Mouse (Mus musculus) hindbrain, embryonic 14.5 days (tissue): ENCODE results near the gene AC131692.1. TPM values are rescaled to one million over a fixed set of nuclear protein-coding genes. Genes with fewer than 3 reads are reported as not detected.

Experiments used
- ATAC-seq: fragments of 200-750 bp; cut with Nextera tagmentation; 2 replicates; pipeline ENCODE4 v1.8.0; 2017; ENCODE audit warnings: moderate number of reproducible peaks, mild to moderate bottlenecking, moderate TSS enrichment, moderate library complexity; ENCODE audit not compliant: low FRiP score
- DNase-seq: peaks from one replicate; pipeline ENCODE4 v3.0.0-alpha.2; 2015; ENCODE audit warnings: low spot score
- H3K27ac ChIP-seq: fragments of 300-500 bp; sonication (generic); 2 replicates; pipeline ENCODE4 v1.5.1; 2014; ENCODE audit warnings: mild to moderate bottlenecking, moderate library complexity
- H3K27me3 ChIP-seq: fragments of 300-500 bp; sonication (generic); 2 replicates; pipeline ENCODE4 v1.6.1; 2014; ENCODE audit warnings: mild to moderate bottlenecking, low read length, mixed read lengths; ENCODE audit not compliant: control insufficient read depth, insufficient read depth
- H3K36me3 ChIP-seq: fragments of 300-500 bp; sonication (generic); replicated peaks from 2 replicates; pipeline ENCODE4 v1.6.1; 2014; ENCODE audit not compliant: control insufficient read depth, insufficient read depth
- H3K4me1 ChIP-seq: fragments of 300-500 bp; sonication (generic); replicated peaks from 2 replicates; pipeline ENCODE4 v1.6.1; 2014; ENCODE audit warnings: antibody characterized with exemption, low read length, mixed read lengths; ENCODE audit not compliant: control insufficient read depth, insufficient read depth
- H3K4me2 ChIP-seq: fragments of 300-500 bp; sonication (generic); replicated peaks from 2 replicates; pipeline ENCODE4 v1.6.1; 2014; ENCODE audit warnings: mild to moderate bottlenecking, moderate library complexity
- H3K4me3 ChIP-seq: fragments of 300-500 bp; sonication (generic); replicated peaks from 2 replicates; pipeline ENCODE4 v1.5.1; 2014; ENCODE audit warnings: mild to moderate bottlenecking, low read length
- H3K9ac ChIP-seq: fragments of 300-500 bp; sonication (generic); 2 replicates; pipeline ENCODE4 v1.6.1; 2014
- H3K9me3 ChIP-seq: fragments of 300-500 bp; sonication (generic); 2 replicates; pipeline ENCODE4 v1.6.1; 2016; ENCODE audit warnings: low read length; ENCODE audit not compliant: control insufficient read depth
- WGBS: fragments of 180-500 bp; shearing (Covaris S2); extraction: QIAGEN DNeasy Blood & Tissue Kit; methylation state at CpG from one replicate; pipeline ENCODE4 v1.1.7; 2014; 5-methylcytosine and 5-hydroxymethylcytosine counted together
- polyA plus RNA-seq: library from polyadenylated mRNA; unstranded; fragments of >200 nt; fragmentation: Nextera tagmentation; extraction: Ambion mirVana; gene quantifications from 2 replicates; pipeline ENCODE4 v1.2.1, GENCODE M21; 2014

The AC131692.1 gene
- polyA plus RNA-seq, 1 experiment from 2014 or later: not detected

- H3K27me3 ChIP-seq: no peaks in the 10 kb centered on the region
- H3K27ac ChIP-seq: no peak within 1 kb of the TSS
- ATAC-seq (no peak), DNase-seq (no peak)
- no peak within 1 kb of the TSS for H3K9ac ChIP-seq
- H3K4me1 ChIP-seq: peaks cover 19% of the 10 kb centered on the region
- H3K36me3 ChIP-seq: peaks cover 42% of the 10 kb centered on the region
- no peaks in the 10 kb centered on the region for H3K9me3 ChIP-seq
- WGBS: 97% methylated on average over 12 of the region's 12 CpGs
- H3K4me2 ChIP-seq: no peak within 1 kb of the TSS
- no peak within 1 kb of the TSS for H3K4me3 ChIP-seq
Measured at GRCm38 (mm10) chr19:6079983-6080480, 14.2 kb upstream of the AC131692.1 start, which contains the start of gene Tmem262. Gene Tmem262 (plus strand): TSS chr19:6080033.

GRCm38 (mm10) chr19:6082156-6082555 is 12.1 kb upstream of the AC131692.1 start, which contains the start of gene Gm28374:
Gene Gm28374 (minus strand): TSS chr19:6082256.
- no peaks in the 10 kb centered on the region for H3K9me3 ChIP-seq
- WGBS: 91% methylated on average over 9 of the region's 9 CpGs
- H3K27ac ChIP-seq: no peak within 1 kb of the TSS
- no peaks in the 10 kb centered on the region for H3K27me3 ChIP-seq
- DNase-seq (no peak), ATAC-seq (no peak)
- H3K4me1 ChIP-seq: peaks cover 14% of the 10 kb centered on the region
- no peak within 1 kb of the TSS for H3K4me3 ChIP-seq
- H3K4me2 ChIP-seq: no peak within 1 kb of the TSS
- H3K36me3 ChIP-seq: peaks cover 37% of the 10 kb centered on the region
- no peak within 1 kb of the TSS for H3K9ac ChIP-seq

GRCm38 (mm10) chr19:6084478-6085248 is 9.6 kb upstream of the AC131692.1 start, which contains the start of the genes Zfpl1 and Cdca5:
Gene Zfpl1 (minus strand): TSS chr19:6084956.
Gene Cdca5 (plus strand): TSS chr19:6084983.
- H3K4me2 ChIP-seq: peak within 1 kb of the TSS; percentile 92
- under 1% methylated on average over 58 of the region's 58 CpGs for WGBS
- H3K27me3 ChIP-seq: no peaks in the 10 kb centered on the region
- ATAC-seq (peak; percentile 91), DNase-seq (peak; percentile 100)
- H3K9ac ChIP-seq: peak within 1 kb of the TSS; percentile 68
- H3K4me3 ChIP-seq: peak within 1 kb of the TSS; percentile 47
- H3K27ac ChIP-seq: peak within 1 kb of the TSS; percentile 26; the same call in 1 of the 2 replicates
- H3K36me3 ChIP-seq: peaks cover 29% of the 10 kb centered on the region
- no peaks in the 10 kb centered on the region for H3K9me3 ChIP-seq
- peaks cover 14% of the 10 kb centered on the region for H3K4me1 ChIP-seq

- H3K4me2 ChIP-seq: peak overlapping the region; percentile 92
- no peaks in the 10 kb centered on the region for H3K27me3 ChIP-seq
- H3K4me1 ChIP-seq: peaks cover 14% of the 10 kb centered on the region
- peak overlapping the region; percentile 47 for H3K4me3 ChIP-seq
- 0% methylated on average over 17 of the region's 17 CpGs for WGBS
- DNase-seq (peak; percentile 62), ATAC-seq (peak; percentile 71)
- no peak overlapping the region; the same call in 1 of the 2 replicates for H3K9ac ChIP-seq
- H3K9me3 ChIP-seq: no peaks in the 10 kb centered on the region
- no peak overlapping the region for H3K27ac ChIP-seq
- H3K36me3 ChIP-seq: peaks cover 25% of the 10 kb centered on the region
Measured at GRCm38 (mm10) chr19:6085417-6085879, 8.8 kb upstream of the AC131692.1 start.

- peaks cover 7% of the 10 kb centered on the region; the same call in 1 of the 2 replicates for H3K36me3 ChIP-seq
- 96% methylated on average over 13 of the region's 13 CpGs for WGBS
- H3K4me3 ChIP-seq: no peak overlapping the region
- no peak overlapping the region for H3K9ac ChIP-seq
- H3K9me3 ChIP-seq: no peaks in the 10 kb centered on the region
- peaks cover 9% of the 10 kb centered on the region for H3K4me1 ChIP-seq
- ATAC-seq: no peak
- H3K4me2 ChIP-seq: no peak overlapping the region
- H3K27me3 ChIP-seq: no peaks in the 10 kb centered on the region
- no peak overlapping the region for H3K27ac ChIP-seq
- no peak for DNase-seq
Measured at GRCm38 (mm10) chr19:6088841-6089240, 5.4 kb upstream of the AC131692.1 start.

- H3K4me1 ChIP-seq: no peaks in the 10 kb centered on the region
- no peak overlapping the region for H3K4me3 ChIP-seq
- no peaks in the 10 kb centered on the region for H3K27me3 ChIP-seq
- no peak overlapping the region for H3K4me2 ChIP-seq
- 86% methylated on average over 3 of the region's 3 CpGs for WGBS
- H3K27ac ChIP-seq: no peak overlapping the region
- H3K9ac ChIP-seq: no peak overlapping the region
- ATAC-seq: no peak
- H3K36me3 ChIP-seq: no peaks in the 10 kb centered on the region
- H3K9me3 ChIP-seq: no peaks in the 10 kb centered on the region
- no peak for DNase-seq
Measured at GRCm38 (mm10) chr19:6097847-6098246, 3.6 kb downstream of the AC131692.1 start.

- Histone ChIP-seq H3K9me3 (no peaks in the 10 kb centered on the region), H3K9ac (no peak overlapping the region), H3K4me1 (no peaks in the 10 kb centered on the region), H3K27ac (no peak overlapping the region), H3K4me3 (no peak overlapping the region), H3K36me3 (no peaks in the 10 kb centered on the region), H3K4me2 (no peak overlapping the region), H3K27me3 (no peaks in the 10 kb centered on the region)
- 50% methylated on average over 6 of the region's 6 CpGs for WGBS
- ATAC-seq: no peak
- DNase-seq: no peak
Measured at GRCm38 (mm10) chr19:6101186-6101585, 7.0 kb downstream of the AC131692.1 start.

- Histone ChIP-seq H3K4me3 (no peak overlapping the region), H3K9ac (no peak overlapping the region), H3K9me3 (no peaks in the 10 kb centered on the region), H3K27ac (no peak overlapping the region), H3K27me3 (no peaks in the 10 kb centered on the region), H3K4me2 (no peak overlapping the region), H3K4me1 (no peaks in the 10 kb centered on the region), H3K36me3 (no peaks in the 10 kb centered on the region)
- DNase-seq (no peak), ATAC-seq (no peak)
- WGBS: 81% methylated on average over 6 of the region's 6 CpGs
Measured at GRCm38 (mm10) chr19:6102169-6102853, 8.1 kb downstream of the AC131692.1 start.

- DNase-seq (no peak), ATAC-seq (no peak)
- no peak overlapping the region for H3K9ac ChIP-seq
- H3K9me3 ChIP-seq: no peaks in the 10 kb centered on the region
- H3K4me1 ChIP-seq: no peaks in the 10 kb centered on the region
- 88% methylated on average over 4 of the region's 4 CpGs for WGBS
- no peak overlapping the region for H3K27ac ChIP-seq
- H3K4me3 ChIP-seq: no peak overlapping the region
- no peaks in the 10 kb centered on the region for H3K27me3 ChIP-seq
- no peak overlapping the region for H3K4me2 ChIP-seq
- no peaks in the 10 kb centered on the region for H3K36me3 ChIP-seq
Measured at GRCm38 (mm10) chr19:6104476-6104875, 10.3 kb downstream of the AC131692.1 start.
